Mouse (Mus musculus) intestine, embryonic 14.5 days (tissue): ENCODE data around the gene Slc5a12. TPM values are rescaled to one million over a fixed set of nuclear protein-coding genes. Genes with fewer than 3 reads are reported as not detected.

Source experiments
- ATAC-seq: fragments of 200-750 bp; cut with Nextera tagmentation; replicated peaks from 2 replicates; pipeline ENCODE4 v1.8.0; 2017; ENCODE audit warnings: low read depth, moderate number of reproducible peaks, moderate TSS enrichment, moderate library complexity; ENCODE audit not compliant: low FRiP score, low TSS enrichment
- DNase-seq: peaks from one replicate; pipeline ENCODE4 v3.0.0-alpha.2; 2018; ENCODE audit warnings: low spot score
- H3K27ac ChIP-seq: fragments of 300-500 bp; sonication (generic); 2 replicates; pipeline ENCODE4 v1.5.1; 2014; ENCODE audit warnings: low read depth, mild to moderate bottlenecking, control low read depth
- H3K27me3 ChIP-seq: fragments of 300-500 bp; sonication (generic); replicated peaks from 2 replicates; pipeline ENCODE4 v1.6.1; 2014; ENCODE audit warnings: low read length, control low read depth; ENCODE audit not compliant: control insufficient read depth, insufficient read depth
- H3K36me3 ChIP-seq: fragments of 300-500 bp; sonication (generic); 2 replicates; pipeline ENCODE4 v1.6.1; 2014; ENCODE audit warnings: low read length, control low read depth; ENCODE audit not compliant: control insufficient read depth, insufficient read depth
- H3K4me1 ChIP-seq: fragments of 300-500 bp; sonication (generic); replicated peaks from 2 replicates; pipeline ENCODE4 v1.6.1; 2014; ENCODE audit warnings: low read length, control low read depth, mixed read lengths; ENCODE audit not compliant: control insufficient read depth, insufficient read depth
- H3K4me2 ChIP-seq: fragments of 300-500 bp; sonication (generic); 2 replicates; pipeline ENCODE4 v1.6.1; 2014; ENCODE audit warnings: low read length
- H3K4me3 ChIP-seq: fragments of 300-500 bp; sonication (generic); 2 replicates; pipeline ENCODE4 v1.5.1; 2014; ENCODE audit warnings: low read depth, low read length, control low read depth, mixed read lengths
- H3K9ac ChIP-seq: fragments of 300-500 bp; sonication (generic); 2 replicates; pipeline ENCODE4 v1.6.1; 2014; ENCODE audit warnings: mild to moderate bottlenecking, low read length
- H3K9me3 ChIP-seq: fragments of 300-500 bp; sonication (generic); 2 replicates; pipeline ENCODE4 v1.6.1; 2016; ENCODE audit warnings: low read length, control low read depth; ENCODE audit not compliant: control insufficient read depth
- WGBS: fragments of 180-500 bp; shearing (Covaris S2); extraction: QIAGEN DNeasy Blood & Tissue Kit; methylation state at CpG from one replicate; pipeline ENCODE4 v1.1.7; 2014; 5-methylcytosine and 5-hydroxymethylcytosine counted together
- polyA plus RNA-seq: library from polyadenylated mRNA; unstranded; fragments of >200 nt; fragmentation: Nextera tagmentation; extraction: Ambion mirVana; gene quantifications from 2 replicates; pipeline ENCODE4 v1.2.1, GENCODE M21; 2014

Gene Slc5a12
- not detected in 2 replicates for polyA plus RNA-seq

DNA sequence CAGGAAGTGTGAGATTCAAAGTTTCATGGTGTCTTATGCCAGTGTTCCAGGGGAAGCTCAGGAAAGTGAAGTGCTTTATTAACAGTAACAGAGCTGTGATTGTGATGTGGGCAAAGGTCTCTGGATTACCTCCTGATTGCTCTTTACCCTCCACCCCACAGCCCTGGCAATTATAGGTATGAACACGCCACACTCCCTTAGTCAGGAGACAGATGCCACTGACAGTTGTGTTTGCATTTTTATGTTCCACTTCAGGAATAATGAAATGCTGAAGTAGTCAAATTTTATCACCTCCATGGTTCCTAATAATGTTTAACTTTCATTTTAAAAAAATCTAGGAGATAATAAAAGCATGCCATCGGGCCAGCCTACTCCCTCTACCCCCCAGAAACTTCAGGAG lies at the start of gene Slc5a12:
TSS of gene Slc5a12 (plus strand) at position 367 of the 400 bp plus-strand sequence.
- Histone ChIP-seq H3K9me3 (no peaks in the 10 kb centered on the region), H3K4me2 (no peak within 1 kb of the TSS), H3K27me3 (no peaks in the 10 kb centered on the region), H3K4me3 (no peak within 1 kb of the TSS), H3K9ac (no peak within 1 kb of the TSS), H3K4me1 (no peaks in the 10 kb centered on the region), H3K27ac (no peak within 1 kb of the TSS), H3K36me3 (no peaks in the 10 kb centered on the region)
- DNase-seq, result no peak
- 49% methylated on average over 2 of the region's 2 CpGs for WGBS
- ATAC-seq, result no peak

DNA sequence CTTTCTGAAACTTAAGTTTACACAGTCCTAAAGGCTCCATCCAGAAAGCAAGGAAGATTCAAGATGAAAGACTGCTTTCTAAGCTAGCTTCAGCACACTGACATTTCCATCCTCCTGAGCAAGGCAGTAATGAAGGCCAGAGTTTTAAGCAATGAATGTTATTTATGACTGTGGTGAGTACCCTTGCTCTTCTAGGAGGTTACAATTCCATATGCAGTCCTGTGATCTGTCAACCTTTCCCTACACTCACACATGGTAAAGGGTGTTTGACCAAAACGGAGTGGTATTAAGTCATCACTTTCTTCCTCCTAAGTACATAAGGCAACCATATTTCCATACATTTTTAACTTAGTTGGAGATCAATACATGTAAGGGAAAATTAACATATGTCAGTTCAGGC lies 41.0 kb upstream of the Slc5a12 start:
- Histone ChIP-seq H3K36me3 (no peaks in the 10 kb centered on the region), H3K4me1 (no peaks in the 10 kb centered on the region), H3K27me3 (no peaks in the 10 kb centered on the region), H3K4me3 (no peak overlapping the region), H3K9ac (no peak overlapping the region), H3K27ac (no peak overlapping the region), H3K9me3 (no peaks in the 10 kb centered on the region), H3K4me2 (no peak overlapping the region)
- ATAC-seq (no peak), DNase-seq (no peak)
- 74% methylated on average over 1 of the region's 1 CpGs for WGBS

DNA sequence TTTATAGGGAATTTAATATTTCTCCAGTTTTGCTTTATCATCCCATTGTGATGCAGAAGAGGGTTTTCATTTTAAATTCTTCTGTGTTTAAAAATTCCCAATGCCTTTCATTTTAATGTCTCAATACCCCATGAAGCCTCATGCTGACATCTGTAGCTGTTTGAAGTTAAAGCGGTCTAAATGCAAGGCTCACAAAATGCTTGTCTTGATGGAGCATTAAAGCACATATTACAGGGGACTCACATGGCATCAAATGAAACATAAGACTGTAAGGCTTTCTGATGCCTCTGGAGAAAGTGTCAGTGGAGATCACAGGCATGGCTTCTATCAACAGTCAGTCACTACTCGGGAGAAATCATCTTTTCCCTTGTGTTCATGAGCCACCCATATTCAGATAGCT lies 34.5 kb upstream of the Slc5a12 start:
- 74% methylated on average over 2 of the region's 2 CpGs for WGBS
- Histone ChIP-seq H3K27me3 (no peaks in the 10 kb centered on the region), H3K27ac (no peak overlapping the region), H3K4me3 (no peak overlapping the region), H3K9ac (no peak overlapping the region), H3K9me3 (no peaks in the 10 kb centered on the region), H3K36me3 (no peaks in the 10 kb centered on the region), H3K4me2 (no peak overlapping the region), H3K4me1 (no peaks in the 10 kb centered on the region)
- DNase-seq, result no peak
- ATAC-seq, result no peak

DNA sequence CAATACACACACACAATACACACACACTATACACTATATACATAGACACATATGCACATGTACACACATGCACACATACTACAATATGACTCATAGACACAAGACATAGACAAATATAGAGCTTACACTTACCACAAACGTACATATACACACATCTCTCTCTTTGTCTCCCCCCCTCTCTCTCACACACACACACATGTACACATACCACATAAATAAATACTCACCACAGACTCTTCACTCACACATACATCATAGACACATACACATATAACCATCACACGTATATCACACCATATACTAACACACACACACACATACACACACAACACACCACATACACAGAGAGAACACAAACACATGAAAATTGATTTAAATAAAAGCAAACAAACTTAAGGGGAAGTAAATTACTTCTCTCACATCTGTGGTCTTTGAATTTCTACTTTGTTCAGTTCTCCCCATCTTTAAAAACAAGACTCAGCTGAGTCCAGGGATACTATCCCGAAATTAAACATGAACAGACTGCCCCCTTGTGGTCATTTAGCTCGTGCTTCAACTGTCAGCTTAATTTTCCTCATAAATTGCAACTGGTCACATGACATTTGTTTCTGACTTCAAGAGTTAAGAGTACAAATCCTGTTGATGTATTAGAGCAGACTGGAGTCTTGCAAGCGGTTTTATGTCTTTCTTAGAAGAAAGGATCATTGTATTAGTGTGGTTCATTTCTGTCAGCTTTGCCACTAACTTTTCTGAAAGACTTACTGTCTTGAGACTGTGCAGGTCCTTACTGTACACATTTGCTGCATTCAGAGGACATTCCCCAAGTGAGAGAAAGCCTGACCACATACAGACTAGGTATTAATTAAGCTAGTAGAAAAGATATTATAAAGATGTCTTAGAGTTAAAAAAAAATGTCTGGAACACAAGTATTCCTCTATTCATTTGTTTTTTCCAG lies 32.1 kb upstream of the Slc5a12 start:
- H3K4me3 ChIP-seq, result no peak overlapping the region
- 34% methylated on average over 5 of the region's 5 CpGs for whole genome bisulfite sequencing
- H3K27ac ChIP-seq, result no peak overlapping the region
- ATAC-seq, result peak; percentile 62; the same call in 1 of the 2 replicates
- no peak overlapping the region for H3K4me2 ChIP-seq
- H3K27me3 ChIP-seq, result no peaks in the 10 kb centered on the region
- DNase-seq, result peak; percentile 77
- H3K4me1 ChIP-seq, result no peaks in the 10 kb centered on the region
- no peaks in the 10 kb centered on the region for H3K9me3 ChIP-seq
- no peak overlapping the region for H3K9ac ChIP-seq
- no peaks in the 10 kb centered on the region for H3K36me3 ChIP-seq

DNA sequence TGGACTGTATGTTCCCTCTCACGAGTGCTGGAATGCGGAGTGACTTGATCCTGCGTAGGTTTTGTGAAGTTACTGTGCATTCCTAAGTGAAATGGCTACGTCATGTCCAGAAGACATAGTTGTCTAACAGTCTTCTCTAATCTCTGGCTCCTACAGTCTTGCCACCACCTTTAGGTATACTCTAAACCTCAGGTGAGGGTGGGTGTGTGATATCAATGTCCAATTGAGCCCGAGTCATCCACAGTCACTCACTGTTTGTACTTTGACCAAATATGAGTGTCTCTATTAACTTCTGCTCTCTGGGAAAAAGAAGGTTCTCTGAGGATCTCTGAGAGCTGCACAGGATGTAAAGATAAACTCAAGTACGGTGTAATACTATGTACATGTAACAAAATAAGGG lies 10.4 kb upstream of the Slc5a12 start:
- no peaks in the 10 kb centered on the region for H3K9me3 ChIP-seq
- H3K27me3 ChIP-seq, result no peaks in the 10 kb centered on the region
- DNase-seq (no peak), ATAC-seq (no peak)
- H3K4me3 ChIP-seq, result no peak overlapping the region
- H3K9ac ChIP-seq, result no peak overlapping the region
- H3K36me3 ChIP-seq, result no peaks in the 10 kb centered on the region
- 78% methylated on average over 6 of the region's 6 CpGs for whole genome bisulfite sequencing
- H3K4me1 ChIP-seq, result no peaks in the 10 kb centered on the region
- H3K4me2 ChIP-seq, result no peak overlapping the region
- no peak overlapping the region for H3K27ac ChIP-seq

DNA sequence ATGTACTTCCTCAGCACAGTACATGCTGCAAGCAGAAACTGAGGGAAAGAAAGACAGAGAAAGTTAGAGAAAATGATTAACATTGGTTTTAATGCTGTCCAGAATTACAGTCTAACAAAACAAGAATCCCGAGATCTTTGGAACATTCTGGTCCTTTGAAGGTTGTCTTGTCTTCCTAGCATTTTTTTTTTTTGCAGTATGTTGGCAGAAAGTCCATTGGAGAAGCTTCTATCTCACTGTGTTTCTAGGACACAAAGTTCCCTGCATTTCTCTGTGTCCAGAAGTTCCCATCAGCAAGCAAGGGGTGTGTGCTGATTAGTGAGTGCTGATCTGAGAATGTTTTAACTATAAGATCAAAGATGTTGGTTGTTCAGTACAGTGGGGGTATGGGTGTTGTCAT lies 7.1 kb upstream of the Slc5a12 start:
- WGBS, result 79% methylated on average over 1 of the region's 1 CpGs
- H3K27ac ChIP-seq, result no peak overlapping the region
- no peak overlapping the region for H3K4me2 ChIP-seq
- DNase-seq (no peak), ATAC-seq (no peak)
- H3K9ac ChIP-seq, result no peak overlapping the region
- no peaks in the 10 kb centered on the region for H3K4me1 ChIP-seq
- H3K9me3 ChIP-seq, result no peaks in the 10 kb centered on the region
- no peaks in the 10 kb centered on the region for H3K27me3 ChIP-seq
- no peak overlapping the region for H3K4me3 ChIP-seq
- no peaks in the 10 kb centered on the region for H3K36me3 ChIP-seq

DNA sequence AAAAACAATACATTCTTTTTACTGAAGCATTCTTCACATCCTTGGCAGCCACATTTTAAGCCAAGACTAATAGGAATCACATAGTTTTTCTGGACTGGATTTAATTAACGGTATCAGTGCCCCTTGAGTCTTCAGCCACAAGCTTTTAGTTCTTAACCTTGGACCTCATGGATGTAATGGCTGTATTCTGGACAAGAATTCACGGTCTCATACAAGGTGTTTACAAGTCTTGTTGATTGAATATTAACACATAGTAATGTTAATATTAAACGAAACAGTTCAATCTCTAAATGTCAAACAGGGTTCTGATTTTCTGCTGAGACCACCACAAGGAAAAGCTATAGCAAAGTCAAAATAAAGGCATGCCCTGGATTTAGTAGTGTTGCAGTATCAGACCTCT lies 4.8 kb upstream of the Slc5a12 start:
- no peak overlapping the region for H3K4me3 ChIP-seq
- WGBS, result 67% methylated on average over 3 of the region's 3 CpGs
- H3K4me2 ChIP-seq, result no peak overlapping the region
- H3K4me1 ChIP-seq, result no peaks in the 10 kb centered on the region
- no peak for DNase-seq
- H3K36me3 ChIP-seq, result no peaks in the 10 kb centered on the region
- no peak overlapping the region for H3K9ac ChIP-seq
- H3K27me3 ChIP-seq, result no peaks in the 10 kb centered on the region
- H3K27ac ChIP-seq, result no peak overlapping the region
- no peak for ATAC-seq
- H3K9me3 ChIP-seq, result no peaks in the 10 kb centered on the region

DNA sequence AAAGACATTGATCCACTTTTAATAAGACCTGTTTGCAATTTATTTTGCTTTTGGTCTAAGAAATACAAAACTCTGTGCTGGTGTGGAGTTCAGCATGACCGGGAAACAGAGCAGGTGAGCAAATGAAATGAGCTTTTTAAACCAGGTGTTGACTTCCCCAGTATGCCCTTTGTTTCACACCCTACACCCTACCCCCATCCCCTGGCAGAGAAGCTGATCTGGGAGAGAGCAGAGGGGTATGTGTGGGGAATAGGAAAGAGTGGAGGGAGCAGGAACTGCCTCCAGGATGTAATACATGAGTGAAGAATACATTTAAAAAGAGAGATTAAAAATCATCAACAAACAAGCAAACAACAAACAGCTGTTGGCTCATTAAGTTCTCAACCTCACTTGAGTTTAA lies 47.3 kb downstream of the Slc5a12 start:
- Histone ChIP-seq H3K27me3 (no peaks in the 10 kb centered on the region), H3K27ac (no peak overlapping the region), H3K4me3 (no peak overlapping the region), H3K4me2 (no peak overlapping the region), H3K9ac (no peak overlapping the region), H3K4me1 (no peaks in the 10 kb centered on the region), H3K9me3 (no peaks in the 10 kb centered on the region), H3K36me3 (no peaks in the 10 kb centered on the region)
- DNase-seq, result no peak
- 58% methylated on average over 1 of the region's 1 CpGs for WGBS
- no peak for ATAC-seq

DNA sequence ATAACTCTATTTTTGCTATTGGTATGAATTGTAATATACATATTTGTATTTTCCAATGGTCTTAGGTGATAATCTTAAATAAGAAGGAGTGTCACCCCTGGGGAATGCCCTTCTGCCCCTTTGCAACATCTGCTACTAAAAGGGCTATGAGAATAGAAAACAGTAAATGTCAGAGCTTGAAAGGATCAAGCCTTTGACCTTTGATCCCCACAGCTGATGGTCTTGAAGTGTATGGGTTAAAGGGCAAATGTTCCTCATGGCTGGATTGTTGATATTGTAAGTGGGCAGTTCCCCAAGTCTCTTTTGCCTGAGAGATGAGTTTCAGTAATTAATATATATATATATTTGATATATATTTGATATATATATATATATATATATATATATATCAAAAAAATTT lies 47.7 kb downstream of the Slc5a12 start:
- DNase-seq (no peak), ATAC-seq (no peak)
- H3K4me2 ChIP-seq, result no peak overlapping the region
- H3K9ac ChIP-seq, result no peak overlapping the region
- H3K9me3 ChIP-seq, result no peaks in the 10 kb centered on the region
- H3K4me3 ChIP-seq, result no peak overlapping the region
- H3K27ac ChIP-seq, result no peak overlapping the region
- H3K4me1 ChIP-seq, result no peaks in the 10 kb centered on the region
- no peaks in the 10 kb centered on the region for H3K27me3 ChIP-seq
- H3K36me3 ChIP-seq, result no peaks in the 10 kb centered on the region
